Mouse (Mus musculus): ENCODE measurements around the gene Ccr2.
"Not testable (repeated sequence)": the region's sequence is repeated elsewhere in the genome, so short reads cannot be mapped to it uniquely, and the experiment has no call there.

Gene Ccr2

DNA sequence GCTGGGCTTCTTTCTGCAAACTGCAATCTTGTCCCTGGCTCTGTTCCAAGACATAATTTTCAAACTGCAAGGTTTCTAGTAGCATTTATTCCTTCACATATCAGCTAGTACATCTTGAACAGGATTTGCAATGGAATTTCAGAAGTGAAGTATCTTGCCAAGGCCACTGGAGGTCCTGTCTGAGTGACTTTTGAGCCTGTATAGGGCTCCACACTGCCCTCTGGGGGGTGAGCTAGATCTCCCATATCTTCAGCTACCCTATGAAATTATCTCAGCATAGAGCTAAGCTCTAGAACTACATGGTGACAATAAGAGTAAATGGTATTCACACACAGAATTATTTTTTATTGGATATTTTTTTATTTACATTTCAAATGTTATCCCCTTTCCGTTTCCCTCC is 16.7 kb downstream of the Ccr2 start:
- no peak for ATAC-seq (ENCODE audit: low TSS enrichment)

DNA sequence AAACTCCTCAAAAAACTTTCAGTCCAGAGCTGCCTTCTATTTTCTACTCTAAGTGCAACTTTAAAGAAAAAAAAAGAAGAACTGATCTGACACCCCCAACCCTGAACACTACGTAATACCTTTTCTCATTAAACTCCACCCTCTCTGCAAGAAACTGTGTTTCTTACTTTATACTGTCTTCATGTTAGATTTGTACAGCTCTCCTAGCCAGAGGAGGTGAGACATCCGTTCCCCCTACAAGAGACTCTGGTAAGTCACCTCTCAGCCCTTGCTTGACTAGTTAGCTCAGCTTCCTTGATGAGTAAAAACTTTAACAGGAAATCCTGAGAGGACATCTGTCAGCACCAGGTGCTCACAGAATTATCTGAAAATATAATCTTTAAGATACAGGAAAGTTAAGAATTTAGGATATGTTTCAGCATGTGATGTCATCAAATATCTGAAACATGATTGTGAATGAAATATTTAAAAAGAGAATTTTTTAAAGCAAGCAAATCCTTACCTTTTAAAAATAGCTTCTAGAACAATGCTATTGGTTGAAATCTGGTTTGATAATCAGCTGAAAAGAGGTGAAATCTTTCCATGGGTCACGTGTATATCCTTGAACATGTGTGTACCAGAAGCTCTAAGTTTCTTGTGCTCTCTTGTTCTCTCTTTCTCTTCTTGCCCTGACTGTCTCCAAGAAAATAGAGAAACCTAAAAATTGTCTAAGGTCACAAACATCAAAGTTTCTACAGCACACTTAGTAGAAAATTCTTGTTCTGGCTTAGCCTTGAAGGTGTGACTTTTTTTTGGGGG is 19.8 kb downstream of the Ccr2 start, which contains the start of gene Ccr5:
TSS of gene Ccr5 (plus strand) at position 157 of the 798 bp plus-strand sequence.
- ATAC-seq (ENCODE audit: low TSS enrichment): no peak

DNA sequence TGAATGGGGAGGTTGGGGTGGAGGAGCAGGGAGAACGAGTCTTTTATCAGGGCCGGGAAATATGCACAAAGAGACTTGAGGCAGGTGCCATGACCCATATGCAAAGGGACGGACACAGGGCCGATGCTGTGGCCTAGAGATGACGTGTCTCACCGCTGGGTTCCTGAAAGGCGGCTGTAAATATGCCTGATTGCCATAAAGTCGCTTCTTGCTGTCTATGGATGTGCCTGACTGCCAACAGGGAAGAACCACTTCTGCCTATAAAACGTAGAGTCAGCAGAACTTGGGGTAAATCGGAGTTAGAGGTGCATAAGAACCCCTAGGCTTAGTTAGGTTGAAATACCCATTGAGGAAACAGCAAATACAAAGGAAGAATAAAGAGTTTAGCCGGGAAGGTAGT is 23.8 kb downstream of the Ccr2 start:
- ATAC-seq (ENCODE audit: low TSS enrichment): no peak

DNA sequence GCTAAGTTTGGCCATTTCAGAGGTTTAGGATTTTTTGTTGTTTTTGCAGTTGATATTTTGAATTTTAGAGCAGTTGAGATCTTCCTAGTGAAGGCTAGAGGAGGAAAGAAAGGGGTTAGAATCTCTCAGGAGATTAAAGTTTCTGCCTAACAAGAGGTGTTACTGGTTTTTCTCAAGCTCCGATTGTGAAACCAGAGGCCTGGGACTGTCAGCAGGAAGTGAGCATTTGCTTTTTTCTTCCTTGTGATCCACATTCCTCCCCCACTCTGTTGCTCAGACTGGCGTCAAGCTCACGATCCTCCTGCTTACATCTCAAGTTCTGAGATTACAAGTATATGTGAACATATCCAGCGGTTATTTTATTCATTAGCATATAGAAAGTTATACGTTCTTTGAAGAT is 24.6 kb downstream of the Ccr2 start:
- no peak for ATAC-seq (ENCODE audit: low TSS enrichment)

DNA sequence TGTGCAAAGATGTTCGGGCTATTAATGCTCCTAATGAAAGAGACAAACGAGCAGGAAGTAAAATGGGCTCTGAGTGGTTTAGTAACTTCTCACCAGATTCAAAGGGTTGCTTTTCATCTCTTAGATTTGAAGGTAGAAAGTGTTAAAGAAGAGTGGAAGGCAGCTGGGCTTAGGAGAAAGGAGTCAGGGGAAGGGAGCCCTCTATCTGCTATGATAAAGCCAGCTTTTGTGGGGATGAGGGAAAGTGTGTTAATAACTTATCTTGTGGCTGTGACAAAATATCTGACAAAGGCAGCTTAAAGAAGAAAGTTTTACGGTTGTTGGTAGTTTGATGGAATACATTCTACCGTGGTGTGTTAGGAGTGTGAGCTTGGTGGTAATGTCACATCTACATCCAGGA is 25.7 kb downstream of the Ccr2 start:
- no peak for ATAC-seq (ENCODE audit: low TSS enrichment)

DNA sequence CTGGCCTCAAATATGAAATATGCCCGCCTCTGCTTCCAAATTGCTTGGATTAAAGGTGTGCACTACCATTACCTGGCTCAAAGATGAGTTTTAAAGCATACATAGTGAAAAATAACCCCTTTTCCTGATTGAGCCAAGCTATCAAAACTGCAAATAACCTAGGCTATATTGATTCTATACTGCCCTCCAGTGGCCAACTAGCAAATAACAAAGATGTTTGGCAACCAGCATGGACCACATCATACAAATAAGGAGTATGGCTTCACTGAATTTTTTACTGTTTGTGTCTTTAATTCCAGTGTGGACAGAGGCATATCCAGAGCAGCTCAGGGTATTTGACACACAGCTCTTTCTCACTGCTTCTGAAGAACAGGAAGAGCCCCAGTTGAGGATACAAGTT is 26.6 kb downstream of the Ccr2 start:
- ATAC-seq (ENCODE audit: low TSS enrichment): 0 out of 2 replicates have a peak, but pooled peaks have one; percentile 50

DNA sequence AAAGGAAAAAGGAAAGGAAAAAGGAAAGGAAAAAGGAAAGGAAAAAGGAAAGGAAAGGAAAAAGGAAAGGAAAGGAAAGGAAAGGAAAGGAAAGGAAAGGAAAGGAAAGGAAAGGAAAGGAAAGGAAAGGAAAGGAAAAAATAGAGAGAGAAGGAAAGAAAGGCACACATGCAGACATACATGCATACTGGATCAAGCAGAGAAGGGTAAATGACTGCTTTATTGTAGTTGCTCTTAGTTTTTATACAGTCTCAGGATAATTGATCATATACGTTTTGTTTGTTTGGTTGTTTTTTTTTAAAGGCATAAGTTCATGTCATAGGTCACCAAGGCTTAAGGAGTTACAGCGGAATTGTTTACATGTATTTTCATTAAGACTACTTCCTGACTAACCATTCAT is 31.1 kb downstream of the Ccr2 start:
- ATAC-seq (ENCODE audit: low TSS enrichment): not testable (repeated sequence)

DNA sequence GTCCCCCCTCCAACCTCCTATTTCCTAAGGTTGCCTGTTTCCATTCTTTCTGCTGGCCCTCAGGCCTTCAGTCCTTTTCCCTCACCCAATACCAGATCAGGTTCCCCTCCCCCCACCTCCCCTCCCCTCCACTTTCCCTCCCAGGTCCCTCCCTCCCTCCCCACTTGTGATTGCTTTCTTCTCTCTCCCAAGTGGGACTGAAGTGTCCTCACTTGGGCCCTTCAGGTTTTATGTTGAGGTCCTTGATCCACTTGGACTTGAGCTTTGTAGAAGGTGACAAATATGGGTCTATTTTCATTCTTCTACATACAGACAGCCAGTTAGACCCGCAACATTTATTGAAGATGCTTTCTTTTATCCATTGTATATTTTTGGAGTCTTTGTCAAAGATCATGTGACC is 33.2 kb downstream of the Ccr2 start:
- ATAC-seq (ENCODE audit: low TSS enrichment): not testable (repeated sequence)

DNA sequence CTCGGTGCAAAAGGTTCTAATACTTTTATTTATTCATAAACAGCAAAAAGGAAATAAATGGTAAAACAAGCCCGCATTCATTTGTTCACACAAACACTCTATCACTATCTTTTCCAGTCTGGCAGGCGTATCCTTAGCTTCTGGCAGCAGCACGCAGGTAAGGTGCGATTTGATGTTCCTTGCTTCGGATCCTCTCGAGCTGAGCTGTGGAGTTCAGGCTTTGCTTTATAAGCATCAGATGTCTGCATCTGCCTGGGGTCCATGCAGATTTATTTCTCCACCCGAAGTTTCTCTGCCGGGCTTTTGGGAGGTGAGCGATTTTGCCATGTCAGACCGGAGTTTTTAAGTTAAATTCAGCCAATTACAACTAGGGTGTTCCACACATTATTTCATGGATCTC is 35.9 kb downstream of the Ccr2 start:
- ATAC-seq (ENCODE audit: low TSS enrichment): no peak

DNA sequence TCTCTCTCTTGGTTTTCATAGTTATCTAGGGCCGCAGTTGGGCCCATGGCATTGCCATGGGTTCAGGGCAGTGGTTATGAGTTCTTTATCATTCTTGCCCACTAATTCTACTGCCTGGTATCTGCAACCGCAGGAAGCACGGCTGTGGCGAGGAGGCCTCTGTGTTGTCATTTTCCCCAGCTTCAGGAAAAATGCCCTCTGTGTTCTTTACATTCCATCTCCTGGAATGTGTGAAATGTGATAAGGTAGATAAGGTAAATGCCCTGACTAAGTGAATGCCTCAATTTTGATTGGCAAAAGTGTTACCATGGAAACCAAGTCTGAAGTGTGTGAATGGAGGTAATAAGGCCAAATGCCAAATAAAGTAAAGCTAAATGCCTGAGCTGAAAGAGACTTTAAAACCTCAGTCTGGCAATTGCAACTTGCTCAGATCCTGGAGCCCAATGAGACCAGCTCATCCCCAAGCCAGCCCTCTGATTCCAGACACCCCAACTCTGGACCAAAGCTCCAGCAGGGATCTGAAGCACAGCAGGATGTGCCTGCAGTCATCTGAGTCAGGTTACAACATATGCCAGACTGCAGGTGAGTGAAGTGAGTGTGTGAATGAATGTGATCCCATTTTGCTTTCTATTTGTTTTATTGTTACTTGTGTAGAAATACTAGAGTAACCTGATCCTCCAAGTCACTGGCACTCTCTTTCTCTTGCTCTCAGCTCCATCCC is 36.5 kb downstream of the Ccr2 start:
- ATAC-seq (ENCODE audit: low TSS enrichment): no peak

DNA sequence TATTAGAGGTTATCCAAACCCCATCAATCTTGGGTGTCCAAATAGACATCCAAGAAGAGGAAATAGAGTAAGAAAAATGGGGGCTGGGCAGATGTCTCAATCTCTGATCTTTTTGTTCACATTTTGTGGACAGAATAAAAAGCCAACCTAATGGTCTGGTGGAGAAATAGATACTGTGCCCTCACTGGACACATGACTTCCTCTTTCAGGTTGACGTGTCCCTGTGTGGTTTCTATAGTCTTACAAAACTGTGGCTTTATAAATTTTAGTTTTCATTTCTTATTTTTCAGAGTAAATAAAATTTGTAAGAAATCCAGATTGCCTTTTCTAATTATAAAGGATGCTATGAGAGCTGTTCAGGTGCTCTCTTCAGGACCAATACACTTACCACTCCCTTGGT is 41.9 kb downstream of the Ccr2 start:
- no peak for ATAC-seq (ENCODE audit: low TSS enrichment)

DNA sequence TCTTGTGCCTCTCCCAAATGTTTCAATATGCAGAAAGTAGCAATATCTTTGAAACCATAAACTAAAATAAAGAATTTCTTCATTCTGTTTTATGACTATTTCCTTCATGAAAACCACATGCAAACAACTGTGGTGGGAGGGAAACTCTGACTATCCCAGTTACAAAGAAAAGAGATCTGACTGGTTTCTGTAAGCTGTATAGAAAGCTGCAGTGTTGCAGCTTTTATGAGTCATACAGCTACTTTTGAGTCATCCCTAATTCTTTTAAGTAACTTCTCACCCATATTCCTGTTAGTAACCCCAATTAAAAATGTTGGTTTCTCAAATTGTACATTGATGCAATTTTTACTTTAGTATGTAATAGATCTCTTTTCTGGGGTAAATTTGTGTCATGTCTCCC is 44.6 kb downstream of the Ccr2 start:
- ATAC-seq (ENCODE audit: low TSS enrichment): no peak
